Mouse (Mus musculus) layer of hippocampus, postnatal 10 days (tissue): ENCODE measurements at regions not wholly inside any gene's neighbourhood (a gene's known extent, or its start where the extent isn't known, plus 50 kb on each side); places are given as distances from the start of the nearest gene placed in this dataset.

ENCODE experiments used
- DNase-seq, 2 experiments: peaks; one replicate each; pipeline ENCODE4 v3.0.0; 2021; ENCODE audit warnings: low spot score in 2 of 2

GRCm38 (mm10) chr10:19078047-19078446 lies 62.6 kb upstream of the Tnfaip3 start:
- DNase-seq, result no peak

- no peak for DNase-seq
These were observed 52.9 kb upstream of the Tnfaip3 start for GRCm38 (mm10) chr10:19068377-19068776.

- DNase-seq, result no peak
These were observed 52.2 kb upstream of the Tnfaip3 start for GRCm38 (mm10) chr10:19067623-19068022.

- DNase-seq, result no peak
These were observed 51.4 kb upstream of the Tnfaip3 start for GRCm38 (mm10) chr10:19066821-19067350.
